Mouse (Mus musculus): Measurements from ENCODE around the gene Hcn4. TPM values are rescaled to one million over a fixed set of nuclear protein-coding genes. Genes with fewer than 3 reads are reported as not detected.
A peak's percentile ranks its signal among the peaks of the same experiment; 100 is the strongest.

Gene Hcn4
- polyA plus RNA-seq, 1 experiment from 2014 or later: 4.9 TPM

DNA sequence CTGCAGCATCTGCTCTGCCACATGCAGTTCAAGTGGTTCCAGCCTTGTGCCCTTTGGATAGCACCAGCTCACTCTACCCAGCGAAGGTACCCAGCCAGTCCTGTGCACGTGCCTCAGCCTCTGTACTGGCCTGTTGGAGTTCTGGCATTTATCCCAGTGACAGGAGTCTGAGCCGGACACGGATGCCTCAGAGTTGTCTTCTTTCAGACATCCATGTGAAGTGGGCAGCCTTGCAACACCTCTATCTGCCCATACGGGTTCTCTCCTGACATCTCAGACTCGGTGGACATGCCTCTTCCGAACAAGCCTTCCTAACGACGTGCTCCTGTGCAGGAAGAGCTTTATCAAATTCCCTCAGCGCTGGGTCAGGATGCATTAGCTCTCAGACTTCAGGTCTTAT is 47.9 kb downstream of the Hcn4 start:
- no peaks in the 10 kb centered on the region for H3K4me1 ChIP-seq (replicated peaks; ENCODE audit: control insufficient read depth, insufficient read depth, low read length)
- ATAC-seq (ENCODE audit: low FRiP score) (no peak), DNase-seq (ENCODE audit: low spot score) (no peak)
- peaks cover 18% of the 10 kb centered on the region for H3K36me3 ChIP-seq (replicated peaks; ENCODE audit: control insufficient read depth, insufficient read depth)
- H3K9ac ChIP-seq: no peak overlapping the region
- H3K27me3 ChIP-seq (ENCODE audit: control insufficient read depth, insufficient read depth, low read length): no peaks in the 10 kb centered on the region
- WGBS: 81% methylated on average over 10 of the region's 10 CpGs
- H3K9me3 ChIP-seq (ENCODE audit: control insufficient read depth, low read length): no peaks in the 10 kb centered on the region
- no peak overlapping the region for H3K4me3 ChIP-seq (replicated peaks; ENCODE audit: low read length)
- H3K27ac ChIP-seq: no peak overlapping the region
- no peak overlapping the region for H3K4me2 ChIP-seq (replicated peaks)

DNA sequence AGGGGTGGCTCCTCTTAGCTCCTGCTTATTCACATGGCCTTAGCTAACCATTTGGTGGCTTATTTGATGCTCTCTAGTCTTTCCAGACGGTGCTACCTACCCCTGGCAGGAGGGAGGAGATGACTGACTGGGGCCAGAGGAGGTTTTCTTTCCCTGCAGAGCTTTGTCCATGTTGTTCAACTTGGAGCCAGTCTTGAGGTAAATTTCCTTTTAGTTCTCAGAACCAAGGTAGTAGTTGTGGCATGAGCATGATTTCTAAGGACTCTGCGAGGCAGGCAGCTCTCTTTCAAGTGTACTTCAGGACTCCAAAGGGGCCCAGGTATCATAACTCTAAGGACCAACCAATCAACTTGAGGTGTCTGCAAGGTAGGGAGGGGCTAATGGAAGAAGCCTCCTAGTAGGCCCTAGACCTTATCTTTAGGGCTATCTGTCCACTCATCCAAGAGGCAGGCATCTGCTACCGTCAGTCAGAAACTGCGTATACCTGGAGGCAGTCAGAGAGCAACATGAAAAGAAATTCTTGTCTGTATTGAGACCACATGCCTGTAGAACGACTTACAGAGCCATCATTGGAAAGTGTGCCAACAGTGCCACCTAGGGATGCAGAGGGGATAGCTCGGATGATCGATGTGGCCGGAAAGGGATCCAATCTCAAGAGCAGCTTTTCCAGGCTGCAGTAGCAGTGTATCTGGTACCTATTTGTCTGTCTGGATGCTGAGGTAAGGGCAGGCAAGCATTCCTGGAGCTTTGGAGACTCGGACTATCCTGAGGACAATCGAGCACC is 50.5 kb downstream of the Hcn4 start:
- no peak overlapping the region for H3K4me3 ChIP-seq (replicated peaks; ENCODE audit: low read length)
- no peaks in the 10 kb centered on the region for H3K4me1 ChIP-seq (replicated peaks; ENCODE audit: control insufficient read depth, insufficient read depth, low read length)
- H3K4me2 ChIP-seq (replicated peaks): no peak overlapping the region
- no peak overlapping the region for H3K9ac ChIP-seq
- 55% methylated on average over 10 of the region's 10 CpGs for WGBS
- no peak overlapping the region for H3K27ac ChIP-seq
- peaks cover 44% of the 10 kb centered on the region for H3K36me3 ChIP-seq (replicated peaks; ENCODE audit: control insufficient read depth, insufficient read depth)
- DNase-seq (ENCODE audit: low spot score) (peak; percentile 87), ATAC-seq (ENCODE audit: low FRiP score) (no peak)
- H3K27me3 ChIP-seq (ENCODE audit: control insufficient read depth, insufficient read depth, low read length): no peaks in the 10 kb centered on the region
- no peaks in the 10 kb centered on the region for H3K9me3 ChIP-seq (ENCODE audit: control insufficient read depth, low read length)

DNA sequence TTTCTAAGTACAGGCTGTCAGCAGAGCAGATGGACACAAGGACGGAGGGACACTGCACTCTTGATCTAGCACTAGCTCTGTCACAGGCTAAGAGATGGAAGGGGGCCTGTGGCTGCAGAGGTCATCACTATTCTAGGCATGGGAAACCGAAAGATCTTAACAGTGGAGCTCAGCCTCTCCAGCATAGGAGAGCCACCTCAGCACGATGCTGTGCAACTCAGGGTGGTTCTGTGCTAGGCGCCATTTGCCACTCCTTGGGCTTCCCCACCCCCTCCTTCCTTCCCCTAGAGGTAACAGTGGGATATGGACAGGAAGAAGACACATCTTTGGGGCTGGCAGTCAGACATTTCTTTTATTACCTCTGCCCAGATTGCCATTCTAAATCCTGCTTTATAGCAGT is 51.1 kb downstream of the Hcn4 start:
- H3K4me1 ChIP-seq (replicated peaks; ENCODE audit: control insufficient read depth, insufficient read depth, low read length): no peaks in the 10 kb centered on the region
- H3K27me3 ChIP-seq (ENCODE audit: control insufficient read depth, insufficient read depth, low read length): no peaks in the 10 kb centered on the region
- DNase-seq (ENCODE audit: low spot score) (no peak), ATAC-seq (ENCODE audit: low FRiP score) (no peak)
- no peak overlapping the region for H3K9ac ChIP-seq
- peaks cover 46% of the 10 kb centered on the region for H3K36me3 ChIP-seq (replicated peaks; ENCODE audit: control insufficient read depth, insufficient read depth)
- no peaks in the 10 kb centered on the region for H3K9me3 ChIP-seq (ENCODE audit: control insufficient read depth, low read length)
- WGBS: 85% methylated on average over 4 of the region's 4 CpGs
- H3K27ac ChIP-seq: no peak overlapping the region
- no peak overlapping the region for H3K4me3 ChIP-seq (replicated peaks; ENCODE audit: low read length)
- no peak overlapping the region for H3K4me2 ChIP-seq (replicated peaks)

DNA sequence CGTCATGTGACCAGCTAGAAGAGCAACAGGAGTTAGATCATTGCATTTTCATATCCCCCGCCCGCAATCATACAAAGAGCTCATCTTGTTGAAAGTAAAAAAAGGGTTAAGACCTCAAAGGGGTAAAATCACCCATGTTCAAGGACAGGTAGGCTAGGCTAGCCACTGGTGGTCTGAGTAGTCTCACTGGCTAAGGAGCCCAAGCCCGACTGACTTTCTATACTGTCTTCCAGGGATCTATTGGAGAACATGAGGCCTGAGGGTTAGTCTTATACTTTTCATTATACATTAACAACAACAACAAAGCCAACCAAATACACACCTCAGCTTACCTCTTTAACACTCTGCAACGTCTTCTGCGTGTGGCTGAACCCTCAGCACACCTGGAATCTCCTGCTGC is 52.2 kb downstream of the Hcn4 start:
- Histone ChIP-seq H3K27ac (no peak overlapping the region), H3K9ac (no peak overlapping the region), H3K4me3 (replicated peaks; ENCODE audit: low read length) (no peak overlapping the region), H3K36me3 (replicated peaks; ENCODE audit: control insufficient read depth, insufficient read depth) (peaks cover 55% of the 10 kb centered on the region), H3K27me3 (ENCODE audit: control insufficient read depth, insufficient read depth, low read length) (no peaks in the 10 kb centered on the region), H3K4me2 (replicated peaks) (no peak overlapping the region), H3K9me3 (ENCODE audit: control insufficient read depth, low read length) (no peaks in the 10 kb centered on the region), H3K4me1 (replicated peaks; ENCODE audit: control insufficient read depth, insufficient read depth, low read length) (no peaks in the 10 kb centered on the region)
- ATAC-seq (ENCODE audit: low FRiP score): no peak
- WGBS: 95% methylated on average over 6 of the region's 6 CpGs
- DNase-seq (ENCODE audit: low spot score): no peak

- Histone ChIP-seq H3K4me2 (replicated peaks) (no peak overlapping the region), H3K27ac (no peak overlapping the region), H3K9me3 (ENCODE audit: control insufficient read depth, low read length) (no peaks in the 10 kb centered on the region), H3K4me1 (replicated peaks; ENCODE audit: control insufficient read depth, insufficient read depth, low read length) (no peaks in the 10 kb centered on the region), H3K27me3 (ENCODE audit: control insufficient read depth, insufficient read depth, low read length) (no peaks in the 10 kb centered on the region), H3K4me3 (replicated peaks; ENCODE audit: low read length) (no peak overlapping the region), H3K9ac (no peak overlapping the region), H3K36me3 (replicated peaks; ENCODE audit: control insufficient read depth, insufficient read depth) (peaks cover 68% of the 10 kb centered on the region)
- no peak for DNase-seq (ENCODE audit: low spot score)
- 94% methylated on average over 6 of the region's 6 CpGs for WGBS
- no peak for ATAC-seq (ENCODE audit: low FRiP score)
Measured at GRCm38 (mm10) chr9:58876946-58877625, 53.9 kb downstream of the Hcn4 start.

GRCm38 (mm10) chr9:58879836-58880235 is 56.6 kb downstream of the Hcn4 start:
- no peaks in the 10 kb centered on the region for H3K9me3 ChIP-seq (ENCODE audit: control insufficient read depth, low read length)
- no peak for ATAC-seq (ENCODE audit: low FRiP score)
- WGBS: 90% methylated on average over 1 of the region's 1 CpGs
- no peaks in the 10 kb centered on the region for H3K27me3 ChIP-seq (ENCODE audit: control insufficient read depth, insufficient read depth, low read length)
- no peak for DNase-seq (ENCODE audit: low spot score)
- no peak overlapping the region for H3K4me3 ChIP-seq (replicated peaks; ENCODE audit: low read length)
- no peaks in the 10 kb centered on the region for H3K4me1 ChIP-seq (replicated peaks; ENCODE audit: control insufficient read depth, insufficient read depth, low read length)
- H3K4me2 ChIP-seq (replicated peaks): no peak overlapping the region
- no peak overlapping the region for H3K27ac ChIP-seq
- peaks cover 85% of the 10 kb centered on the region for H3K36me3 ChIP-seq (replicated peaks; ENCODE audit: control insufficient read depth, insufficient read depth)
- H3K9ac ChIP-seq: no peak overlapping the region

DNA sequence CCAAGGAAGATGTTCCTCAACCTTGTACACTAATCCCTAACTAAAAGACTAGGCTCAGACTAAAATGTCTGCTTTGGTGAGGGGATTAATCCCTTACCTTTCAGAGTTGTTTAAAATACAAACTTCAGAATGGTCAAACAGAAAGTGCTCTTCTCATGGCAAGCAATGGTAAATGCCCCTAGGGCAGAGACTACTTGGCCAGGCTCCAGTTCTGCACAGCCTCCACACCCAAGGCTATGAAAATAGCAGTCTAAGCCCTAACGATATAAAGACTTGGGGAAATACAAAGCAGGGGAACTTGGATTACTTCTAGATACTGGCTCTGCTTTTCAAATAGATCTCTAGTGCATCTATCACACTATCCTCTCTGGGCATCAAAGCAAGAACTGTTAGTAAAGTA is 59.5 kb downstream of the Hcn4 start:
- peaks cover 80% of the 10 kb centered on the region for H3K36me3 ChIP-seq (replicated peaks; ENCODE audit: control insufficient read depth, insufficient read depth)
- no peak overlapping the region for H3K9ac ChIP-seq
- H3K27ac ChIP-seq: no peak overlapping the region
- 52% methylated on average over 1 of the region's 1 CpGs for WGBS
- H3K27me3 ChIP-seq (ENCODE audit: control insufficient read depth, insufficient read depth, low read length): no peaks in the 10 kb centered on the region
- H3K4me1 ChIP-seq (replicated peaks; ENCODE audit: control insufficient read depth, insufficient read depth, low read length): no peaks in the 10 kb centered on the region
- no peak overlapping the region for H3K4me3 ChIP-seq (replicated peaks; ENCODE audit: low read length)
- no peak for DNase-seq (ENCODE audit: low spot score)
- no peak overlapping the region for H3K4me2 ChIP-seq (replicated peaks)
- no peaks in the 10 kb centered on the region for H3K9me3 ChIP-seq (ENCODE audit: control insufficient read depth, low read length)
- ATAC-seq (ENCODE audit: low FRiP score): no peak

- no peak for DNase-seq (ENCODE audit: low spot score)
Measured at GRCm38 (mm10) chr9:58889782-58890448, 66.7 kb downstream of the Hcn4 start.

GRCm38 (mm10) chr9:58890893-58891292 is 67.7 kb downstream of the Hcn4 start:
- Histone ChIP-seq H3K9ac (no peak overlapping the region), H3K36me3 (replicated peaks; ENCODE audit: control insufficient read depth, insufficient read depth) (peaks cover 83% of the 10 kb centered on the region), H3K4me1 (replicated peaks; ENCODE audit: control insufficient read depth, insufficient read depth, low read length) (no peaks in the 10 kb centered on the region), H3K27me3 (ENCODE audit: control insufficient read depth, insufficient read depth, low read length) (no peaks in the 10 kb centered on the region), H3K27ac (no peak overlapping the region), H3K9me3 (ENCODE audit: control insufficient read depth, low read length) (no peaks in the 10 kb centered on the region), H3K4me3 (replicated peaks; ENCODE audit: low read length) (no peak overlapping the region), H3K4me2 (replicated peaks) (no peak overlapping the region)
- ATAC-seq (ENCODE audit: low FRiP score) (no peak), DNase-seq (ENCODE audit: low spot score) (no peak)
- 92% methylated on average over 8 of the region's 8 CpGs for WGBS

More at GRCm38 (mm10) chr9:58889782-58890448, 66.7 kb downstream of the Hcn4 start:
- Histone ChIP-seq H3K4me3 (replicated peaks; ENCODE audit: low read length) (no peak overlapping the region), H3K9ac (no peak overlapping the region), H3K36me3 (replicated peaks; ENCODE audit: control insufficient read depth, insufficient read depth) (peaks cover 89% of the 10 kb centered on the region), H3K4me1 (replicated peaks; ENCODE audit: control insufficient read depth, insufficient read depth, low read length) (no peaks in the 10 kb centered on the region), H3K27me3 (ENCODE audit: control insufficient read depth, insufficient read depth, low read length) (no peaks in the 10 kb centered on the region), H3K9me3 (ENCODE audit: control insufficient read depth, low read length) (no peaks in the 10 kb centered on the region), H3K27ac (no peak overlapping the region), H3K4me2 (replicated peaks) (no peak overlapping the region)
- no peak for ATAC-seq (ENCODE audit: low FRiP score)
- 93% methylated on average over 12 of the region's 12 CpGs for WGBS

Data from hindbrain, embryonic 14.5 days (tissue).